ENCODE assay signal across 24 mouse cellular contexts in the genomic region with DNA sequence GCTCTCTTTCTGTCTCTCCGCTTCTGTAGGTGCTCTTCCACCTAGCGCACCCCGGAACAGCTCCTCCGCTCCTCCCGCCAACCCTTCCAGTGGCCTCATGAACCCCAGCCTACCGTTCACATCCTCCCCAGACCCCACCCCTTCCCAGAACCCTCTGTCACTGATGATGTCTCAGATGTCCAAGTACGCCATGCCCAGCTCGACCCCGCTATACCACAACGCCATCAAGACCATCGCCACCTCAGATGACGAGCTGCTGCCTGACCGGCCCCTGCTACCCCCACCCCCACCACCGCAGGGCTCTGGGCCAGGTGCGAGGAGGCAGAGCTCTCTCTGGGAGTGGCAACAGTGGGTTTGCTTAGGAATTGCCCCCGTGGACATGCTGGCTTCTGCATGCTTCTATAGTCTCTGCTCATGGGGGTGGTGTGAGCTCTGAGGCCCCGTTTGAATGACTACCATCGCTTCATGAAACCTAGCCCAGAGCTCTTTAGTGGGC. TPM values are rescaled to one million over a fixed set of nuclear protein-coding genes. Genes with fewer than 3 reads are reported as not detected.
A peak's percentile ranks its signal among the peaks of the same experiment; 100 is the strongest.
DNase-seq lines count a peak whose midpoint lies in the region.
"Had no signal": no experiment of that assay in that cellular context is flagged by ENCODE, and none has a peak within 500 bp of the region (broad histone marks: within the 10 kb centered on the region; RNA-seq: fewer than 3 reads in every experiment).

No protein-coding gene starts in this region.

- peak; percentile 16 for DNase-seq in adrenal gland, adult 2 months
- no peak for DNase-seq in adrenal gland, postnatal 36 days
- DNase-seq in heart, adult 11 months, result peak; percentile 91
- DNase-seq in heart, postnatal 25 days (ENCODE audit: low spot score), result no peak
- DNase-seq in layer of hippocampus, adult 9-11 months, result peak; percentile 32
- DNase-seq in layer of hippocampus, postnatal 14 days (ENCODE audit: low spot score in 2 of 2), result no peak
- DNase-seq in cerebellum, postnatal 10 days, result peak; percentile 40 to 48
- no peak for DNase-seq in left cerebral cortex, adult 8-10 months (ENCODE audit: low spot score in 2 of 2)
- DNase-seq: adrenal gland, postnatal 25 days; kidney, adult 18-20 months; liver; right cerebral cortex, adult 18-20 months had no signal

- intact Hi-C loops in heart, postnatal 25 days (cut with DNase I), result no loop called here

RNA-seq across cellular contexts. Expression of gene Bcl9l, which starts 25.5 kb away (rescaled TPM):
- total RNA-seq in adrenal gland, adult 2 months (2021), result 10 to 100 TPM; 41.9 to 61.1 TPM
- 62.7 and 64.5 TPM in 2 replicates for polyA plus RNA-seq in adrenal gland, adult 2 months (2012; rRNA removed)
- total RNA-seq in adrenal gland, postnatal 36 days (2021), result 10 to 100 TPM; 47.6 to 51.8 TPM
- 10 to 100 TPM; 44.9 to 57.6 TPM for total RNA-seq in heart, postnatal 25 days (2021)
- total RNA-seq in layer of hippocampus, postnatal 14 days (2021), result 10 to 100 TPM; 76.1 to 76.3 TPM
- total RNA-seq in left cerebral cortex, adult 8-10 months (2022), result 10 to 100 TPM; 60.4 to 67.8 (median 61.9) TPM

RNA-seq across cellular contexts. Expression of gene Upk2, which starts 53.4 kb away (rescaled TPM):
- not detected for total RNA-seq in adrenal gland, adult 2 months (2021)
- polyA plus RNA-seq in adrenal gland, adult 2 months (2012; rRNA removed), result not detected in 2 replicates
- total RNA-seq in adrenal gland, postnatal 36 days (2021), result not detected
- not detected for total RNA-seq in heart, postnatal 25 days (2021)
- total RNA-seq in layer of hippocampus, postnatal 14 days (2021), result not detected
- not detected for total RNA-seq in left cerebral cortex, adult 8-10 months (2022)
- total RNA-seq: adrenal gland, postnatal 25 days; common myeloid progenitor, adult 5-6 weeks; G1E; hematopoietic stem cell, adult 5-6 weeks; layer of hippocampus, postnatal 10 days; left cerebral cortex, postnatal 36 days; megakaryocyte, adult 5-6 weeks had no signal
- polyA plus RNA-seq: activated CD4-positive, CD25-positive, alpha-beta regulatory T cell, adult 4 months; erythroblast, embryonic 14.5 days; forebrain, embryonic 15.5 days; G1E; liver, embryonic 16.5 days; midbrain, embryonic 13.5 days; neural tube, embryonic 13.5 days had no signal

RNA-seq across cellular contexts. Expression of gene Cxcr5, which starts 53.5 kb away (rescaled TPM):
- total RNA-seq in adrenal gland, adult 2 months (2021), result under 1 TPM in 1 of 2 experiments, not detected in 1; 0.17 TPM
- 0.15 and 0.26 TPM in 2 replicates for polyA plus RNA-seq in adrenal gland, adult 2 months (2012; rRNA removed)
- not detected for total RNA-seq in adrenal gland, postnatal 36 days (2021)
- total RNA-seq in heart, postnatal 25 days (2021), result under 1 TPM; 0.10 to 0.31 TPM
- not detected for total RNA-seq in layer of hippocampus, postnatal 14 days (2021)
- not detected for total RNA-seq in left cerebral cortex, adult 8-10 months (2022)
- total RNA-seq: common myeloid progenitor, adult 5-6 weeks; layer of hippocampus, postnatal 10 days; left cerebral cortex, postnatal 36 days; megakaryocyte, adult 5-6 weeks had no signal
- polyA plus RNA-seq: erythroblast, embryonic 14.5 days; forebrain, embryonic 15.5 days; G1E; liver, embryonic 16.5 days; midbrain, embryonic 13.5 days; neural tube, embryonic 13.5 days had no signal

Comparison
In these comparisons a context has a peak if more than half of its experiments do, and no peak if none do; other contexts are left out.
1. DNase-seq: peak in adrenal gland, adult 2 months (single experiment), heart, adult 11 months (single experiment), layer of hippocampus, adult 9-11 months (single experiment) and cerebellum, postnatal 10 days (2 of 2); none in adrenal gland, postnatal 36 days (0 of 2), heart, postnatal 25 days (single experiment), layer of hippocampus, postnatal 14 days (0 of 2) and left cerebral cortex, adult 8-10 months (0 of 2).